Mouse (Mus musculus) forebrain, embryonic 15.5 days (tissue): ENCODE measurements around the gene Obsl1. TPM values are rescaled to one million over a fixed set of nuclear protein-coding genes. Genes with fewer than 3 reads are reported as not detected.

Experiments
- polyA plus RNA-seq: library from polyadenylated mRNA; unstranded; fragments of >200 nt; fragmentation: Nextera tagmentation; extraction: Ambion mirVana; gene quantifications from 2 replicates; pipeline ENCODE4 v1.2.1, GENCODE M21; 2015

Obsl1 gene
- polyA plus RNA-seq, 1 experiment from 2014 or later, result 21.7 TPM

Other genes with a start within 250 kb of the Obsl1 start
- gene Ptprn, start 241.9 kb downstream of the Obsl1 start, polyA plus RNA-seq, result 6.9 and 8.7 TPM in 2 replicates
- 38.6 and 51.0 TPM in 2 replicates for gene Resp18, start 228.0 kb downstream of the Obsl1 start, polyA plus RNA-seq
- gene Dnpep, start 188.5 kb downstream of the Obsl1 start, polyA plus RNA-seq, result 162 and 163 TPM in 2 replicates
- gene Des, start 146.1 kb downstream of the Obsl1 start, polyA plus RNA-seq, result 1.0 and 1.2 TPM in 2 replicates
- 9.9 and 11.4 TPM in 2 replicates for gene Speg, start 131.2 kb downstream of the Obsl1 start, polyA plus RNA-seq
- gene Gmppa, start 70.5 kb downstream of the Obsl1 start, polyA plus RNA-seq, result 62.3 and 77.8 TPM in 2 replicates
- 2.8 and 4.1 TPM in 2 replicates for gene Asic4, start 56.0 kb downstream of the Obsl1 start, polyA plus RNA-seq
- gene Chpf, start 27.1 kb downstream of the Obsl1 start, polyA plus RNA-seq, result 28.9 and 29.2 TPM in 2 replicates
- gene Tmem198, start 26.9 kb downstream of the Obsl1 start, polyA plus RNA-seq, result 53.4 and 55.4 TPM in 2 replicates
- 13.8 and 15.0 TPM in 2 replicates for gene Inha, start 625 bp upstream of the Obsl1 start, polyA plus RNA-seq
- 19.6 and 20.1 TPM in 2 replicates for gene Stk11ip, start 15.1 kb upstream of the Obsl1 start, polyA plus RNA-seq
- gene Slc4a3, start 39.8 kb upstream of the Obsl1 start, polyA plus RNA-seq, result 35.2 and 35.9 TPM in 2 replicates